Comparison of ENCODE assay signal across 19 mouse cellular contexts in genomic region chr15:97272831-97273230, GRCm38 (mm10). TPM values are rescaled to one million over a fixed set of nuclear protein-coding genes. Genes with fewer than 3 reads are reported as not detected.
DNase-seq lines count a peak whose midpoint lies in the region; ATAC-seq and TF ChIP-seq lines count a peak whose summit lies in the region.
"Had no signal": no experiment of that assay in that cellular context is flagged by ENCODE, and none has a peak within 500 bp of the region (broad histone marks: within the 10 kb centered on the region; RNA-seq: fewer than 3 reads in every experiment).

No protein-coding gene starts in this region.

- H3K4me3 ChIP-seq in liver, adult 2 months (ENCODE audit: insufficient read depth, low read depth, low read length), result no peak overlapping the region
- H3K4me3 ChIP-seq in midbrain, embryonic 11.5 days (ENCODE audit: low read depth, low read length), result no peak overlapping the region
- no peak overlapping the region for H3K4me3 ChIP-seq in midbrain, postnatal 0 days (ENCODE audit: low read depth, low read length)
- H3K4me3 ChIP-seq: embryonic facial prominence, embryonic 10.5 days; embryonic facial prominence, embryonic 12.5 days; forebrain, embryonic 13.5 days; forebrain, embryonic 15.5 days had no signal

- no peak for TF ChIP-seq CTCF in liver, adult 2 months (IDR thresholded peaks at IDR 0.05; ENCODE audit: low read depth, low read length)
- no peak for TF ChIP-seq CTCF in midbrain, postnatal 0 days (IDR thresholded peaks at IDR 0.05)

- no peaks in the 10 kb centered on the region for H3K36me3 ChIP-seq in liver, adult 2 months (ENCODE audit: control insufficient read depth, insufficient read depth, low read length)
- no peaks in the 10 kb centered on the region for H3K36me3 ChIP-seq in midbrain, embryonic 11.5 days (ENCODE audit: control insufficient read depth, insufficient read depth, low read length)
- H3K36me3 ChIP-seq in midbrain, postnatal 0 days (ENCODE audit: insufficient read depth, low read length), result no peaks in the 10 kb centered on the region
- H3K36me3 ChIP-seq: embryonic facial prominence, embryonic 10.5 days; embryonic facial prominence, embryonic 12.5 days; forebrain, embryonic 15.5 days had no signal

- peak overlapping the region; percentile 75 for H3K27ac ChIP-seq in liver, adult 2 months (replicated peaks; ENCODE audit: insufficient read depth, low read depth, low read length)
- no peak overlapping the region for H3K27ac ChIP-seq in midbrain, embryonic 11.5 days (ENCODE audit: low read depth, low read length)
- no peak overlapping the region for H3K27ac ChIP-seq in midbrain, postnatal 0 days (ENCODE audit: low read depth, low read length)
- H3K27ac ChIP-seq: embryonic facial prominence, embryonic 10.5 days; embryonic facial prominence, embryonic 12.5 days; forebrain, embryonic 13.5 days; forebrain, embryonic 15.5 days had no signal

- H3K9me3 ChIP-seq in midbrain, embryonic 11.5 days (ENCODE audit: control insufficient read depth, low read length), result no peaks in the 10 kb centered on the region
- H3K9me3 ChIP-seq in midbrain, postnatal 0 days (ENCODE audit: low read length), result no peaks in the 10 kb centered on the region
- H3K9me3 ChIP-seq: embryonic facial prominence, embryonic 10.5 days; embryonic facial prominence, embryonic 12.5 days; forebrain, embryonic 13.5 days; forebrain, embryonic 15.5 days had no signal

- no peak overlapping the region for H3K4me2 ChIP-seq in midbrain, embryonic 11.5 days
- H3K4me2 ChIP-seq in midbrain, postnatal 0 days (ENCODE audit: low read depth, low read length, poor library complexity, severe bottlenecking), result no peak overlapping the region
- H3K4me2 ChIP-seq: embryonic facial prominence, embryonic 12.5 days; forebrain, embryonic 13.5 days; forebrain, embryonic 15.5 days had no signal

- no peak for DNase-seq in liver, adult 2 months (ENCODE audit: extremely low read depth, low read depth, low spot score)
- no peak for DNase-seq in liver
- DNase-seq in midbrain, embryonic 11.5 days (ENCODE audit: low spot score, missing footprints), result peak; percentile 69
- no peak for DNase-seq in midbrain, postnatal 0 days (ENCODE audit: low spot score)
- no peak for DNase-seq in left cerebral cortex, postnatal 14 days (ENCODE audit: low spot score in 2 of 2)
- DNase-seq: adrenal gland, adult 8-10 months; adrenal gland, postnatal 14 days; adrenal gland, postnatal 36 days; cerebellum, adult 2 months; cerebellum, adult 9-10 months; cerebellum, postnatal 10 days; cerebellum, postnatal 25 days; forebrain, postnatal 0 days had no signal

- H3K4me1 ChIP-seq in liver, adult 2 months (ENCODE audit: control insufficient read depth, insufficient read depth, low read length), result peaks cover 27% of the 10 kb centered on the region
- H3K4me1 ChIP-seq in midbrain, embryonic 11.5 days (ENCODE audit: control insufficient read depth, insufficient read depth, low read length), result peaks cover 3% of the 10 kb centered on the region; the same call in 1 of the 2 replicates
- peaks cover 5% of the 10 kb centered on the region; the same call in 1 of the 2 replicates for H3K4me1 ChIP-seq in midbrain, postnatal 0 days (ENCODE audit: insufficient read depth, low read length)
- H3K4me1 ChIP-seq: embryonic facial prominence, embryonic 12.5 days had no signal

- H3K79me2 ChIP-seq in liver, adult 2 months (ENCODE audit: control insufficient read depth, insufficient read depth, low read length), result no peaks in the 10 kb centered on the region

- no peak overlapping the region for H3K9ac ChIP-seq in liver, adult 2 months (ENCODE audit: low read depth, low read length)
- no peak overlapping the region for H3K9ac ChIP-seq in midbrain, embryonic 11.5 days (ENCODE audit: low read length)
- H3K9ac ChIP-seq in midbrain, postnatal 0 days (replicated peaks; ENCODE audit: low read length, poor library complexity, severe bottlenecking), result no peak overlapping the region
- H3K9ac ChIP-seq: embryonic facial prominence, embryonic 12.5 days; forebrain, embryonic 13.5 days; forebrain, embryonic 15.5 days; forebrain, postnatal 0 days had no signal

- 40% methylated on average over 3 of the region's 3 CpGs for WGBS in liver, adult 2 months
- WGBS in midbrain, embryonic 11.5 days, result 81% methylated on average over 3 of the region's 3 CpGs
- WGBS in midbrain, postnatal 0 days, result 66% methylated on average over 3 of the region's 3 CpGs

- intact Hi-C loops in left cerebral cortex, postnatal 14 days (cut with DNase I), result no loop called here

- no peak for TF ChIP-seq POLR2A in liver, adult 2 months (IDR thresholded peaks at IDR 0.05; ENCODE audit: extremely low read depth, insufficient read depth, low read length)

- ATAC-seq in midbrain, embryonic 11.5 days (ENCODE audit: low FRiP score), result no peak
- ATAC-seq in midbrain, postnatal 0 days (ENCODE audit: low FRiP score), result no peak
- ATAC-seq: activated CD4-positive, CD25-positive, alpha-beta regulatory T cell, adult 4 months; forebrain, embryonic 13.5 days; forebrain, embryonic 15.5 days had no signal

- no peaks in the 10 kb centered on the region for H3K27me3 ChIP-seq in liver, adult 2 months (ENCODE audit: control insufficient read depth, insufficient read depth, low read length)
- no peaks in the 10 kb centered on the region for H3K27me3 ChIP-seq in midbrain, embryonic 11.5 days (ENCODE audit: control insufficient read depth, insufficient read depth, low read length)
- H3K27me3 ChIP-seq in midbrain, postnatal 0 days (ENCODE audit: insufficient read depth, low read length), result no peaks in the 10 kb centered on the region
- H3K27me3 ChIP-seq: embryonic facial prominence, embryonic 12.5 days; forebrain, embryonic 13.5 days; forebrain, embryonic 15.5 days had no signal

RNA-seq across cellular contexts. Expression of gene Amigo2, which starts 25.7 kb away (rescaled TPM):
- total RNA-seq in liver, adult 2 months (2014; rRNA removed), result 6.5 and 7.0 TPM in 2 replicates
- polyA plus RNA-seq in liver, adult 2 months (2012; rRNA removed), result 0.76 and 1.4 TPM in 2 replicates
- 5.9 and 6.6 TPM in 2 replicates for polyA plus RNA-seq in midbrain, embryonic 11.5 days (2014; fragmentation: Nextera tagmentation; extraction: Ambion mirVana)
- total RNA-seq in midbrain, postnatal 0 days (2014; rRNA removed), result 21.8 and 22.4 TPM in 2 replicates
- polyA plus RNA-seq in midbrain, postnatal 0 days (2015; fragmentation: Nextera tagmentation; extraction: Ambion mirVana), result 17.4 and 20.1 TPM in 2 replicates
- 1 to 10 TPM; 5.9 to 6.8 TPM for total RNA-seq in left cerebral cortex, postnatal 14 days (2021)
- total RNA-seq: MEL had no signal

RNA-seq across cellular contexts. Expression of gene Pced1b, which starts 25.9 kb away (rescaled TPM):
- total RNA-seq in liver, adult 2 months (2014; rRNA removed), result 0.92 and 1.9 TPM in 2 replicates
- polyA plus RNA-seq in liver, adult 2 months (2012; rRNA removed), result 4.1 and 5.6 TPM in 2 replicates
- polyA plus RNA-seq in midbrain, embryonic 11.5 days (2014; fragmentation: Nextera tagmentation; extraction: Ambion mirVana), result 3.6 and 4.0 TPM in 2 replicates
- total RNA-seq in midbrain, postnatal 0 days (2014; rRNA removed), result 8.8 and 10.4 TPM in 2 replicates
- polyA plus RNA-seq in midbrain, postnatal 0 days (2015; fragmentation: Nextera tagmentation; extraction: Ambion mirVana), result 7.0 and 8.1 TPM in 2 replicates
- total RNA-seq in left cerebral cortex, postnatal 14 days (2021), result 1 to 10 TPM; 5.9 to 6.1 TPM
